Mouse (Mus musculus) embryo, embryonic 11 days (tissue): ENCODE measurements at regions not wholly inside any gene's neighbourhood (a gene's known extent, or its start where the extent isn't known, plus 50 kb on each side); places are given as distances from the start of the nearest gene placed in this dataset.

Source experiments
- DNase-seq: peaks from one replicate; pipeline ENCODE4 v3.0.0-alpha.2; 2015

GRCm38 (mm10) chr15:94219907-94220306 lies 245.3 kb downstream of the Adamts20 start:
- peak; percentile 39 for DNase-seq

GRCm38 (mm10) chr15:94216703-94217102 lies 248.5 kb downstream of the Adamts20 start:
- DNase-seq: no peak

GRCm38 (mm10) chr15:94214440-94214839 lies 250.8 kb downstream of the Adamts20 start:
- DNase-seq: peak; percentile 84

- DNase-seq: peak; percentile 69
Measured at GRCm38 (mm10) chr15:94213393-94213792, 251.8 kb downstream of the Adamts20 start.

GRCm38 (mm10) chr15:94208476-94208875 lies 256.7 kb downstream of the Adamts20 start:
- no peak for DNase-seq

- DNase-seq: no peak
Measured at GRCm38 (mm10) chr15:94206454-94206853, 258.8 kb downstream of the Adamts20 start.

- DNase-seq: peak; percentile 41
Measured at GRCm38 (mm10) chr15:94205309-94205893, 259.8 kb downstream of the Adamts20 start.

- DNase-seq: peak; percentile 61
Measured at GRCm38 (mm10) chr15:94190081-94190488, 275.1 kb downstream of the Adamts20 start.

GRCm38 (mm10) chr15:94187588-94187987 lies 277.6 kb downstream of the Adamts20 start:
- no peak for DNase-seq

GRCm38 (mm10) chr15:94183663-94184375 lies 281.4 kb downstream of the Adamts20 start:
- DNase-seq: no peak

- DNase-seq: no peak
Measured at GRCm38 (mm10) chr15:94174083-94174482, 291.1 kb downstream of the Adamts20 start.

GRCm38 (mm10) chr15:94160806-94161205 lies 304.4 kb downstream of the Adamts20 start:
- no peak for DNase-seq

GRCm38 (mm10) chr15:94139534-94139958 lies 325.7 kb downstream of the Adamts20 start:
- peak; percentile 54 for DNase-seq

- peak; percentile 18 for DNase-seq
Measured at GRCm38 (mm10) chr15:94137159-94137952, 327.9 kb downstream of the Adamts20 start.

- no peak for DNase-seq
Measured at GRCm38 (mm10) chr15:94112801-94113200, 352.4 kb downstream of the Adamts20 start.

- DNase-seq: no peak
Measured at GRCm38 (mm10) chr15:94107186-94107716, 358.0 kb downstream of the Adamts20 start.

GRCm38 (mm10) chr15:94090644-94091043 lies 374.6 kb downstream of the Adamts20 start:
- no peak for DNase-seq

GRCm38 (mm10) chr15:94089856-94090255 lies 375.4 kb downstream of the Adamts20 start:
- peak; percentile 10 for DNase-seq

- DNase-seq: no peak
Measured at GRCm38 (mm10) chr15:94082369-94082768, 382.8 kb downstream of the Adamts20 start.

- no peak for DNase-seq
Measured at GRCm38 (mm10) chr15:94077056-94077455, 388.2 kb downstream of the Adamts20 start.

GRCm38 (mm10) chr15:94074161-94074950 lies 390.9 kb downstream of the Adamts20 start:
- no peak for DNase-seq

- DNase-seq: no peak
Measured at GRCm38 (mm10) chr15:94067721-94068120, 397.5 kb downstream of the Adamts20 start.
